ENCODE assay signal across 8 mouse cellular contexts in genomic region chr10:123195961-123196834, GRCm38 (mm10). TPM values are rescaled to one million over a fixed set of nuclear protein-coding genes. Genes with fewer than 3 reads are reported as not detected.
DNase-seq lines count a peak whose midpoint lies in the region; ATAC-seq and TF ChIP-seq lines count a peak whose summit lies in the region.

No protein-coding gene starts in this region.

- TF ChIP-seq POLR2A in heart, adult 2 months (IDR thresholded peaks at IDR 0.05; ENCODE audit: insufficient read depth, low read depth, low read length) = no peak
- TF ChIP-seq POLR2A in myocyte (IDR thresholded peaks at IDR 0.05; ENCODE audit: insufficient read length, low read depth) = no peak

- H3K36me3 ChIP-seq in heart, adult 2 months (ENCODE audit: control insufficient read depth, insufficient read depth, low read length) = peaks cover 11% of the 10 kb centered on the region
- peaks cover 37% of the 10 kb centered on the region for H3K36me3 ChIP-seq in erythroblast, embryonic 14.5 days (ENCODE audit: control insufficient read depth)
- no peaks in the 10 kb centered on the region for H3K36me3 ChIP-seq in hindbrain, embryonic 15.5 days
- H3K36me3 ChIP-seq in liver, embryonic 11.5 days (ENCODE audit: control insufficient read depth, insufficient read depth, low read length) = no peaks in the 10 kb centered on the region
- H3K36me3 ChIP-seq in myocyte (ENCODE audit: control insufficient read depth, insufficient read depth) = no peaks in the 10 kb centered on the region

- H3K27me3 ChIP-seq in heart, adult 2 months (ENCODE audit: control insufficient read depth, insufficient read depth, low read length) = no peaks in the 10 kb centered on the region
- no peaks in the 10 kb centered on the region for H3K27me3 ChIP-seq in erythroblast, embryonic 14.5 days (ENCODE audit: control insufficient read depth)
- H3K27me3 ChIP-seq in hindbrain, embryonic 15.5 days = no peaks in the 10 kb centered on the region
- H3K27me3 ChIP-seq in liver, embryonic 11.5 days (replicated peaks; ENCODE audit: control insufficient read depth, insufficient read depth, low read length) = no peaks in the 10 kb centered on the region
- H3K27me3 ChIP-seq in myocyte (ENCODE audit: control insufficient read depth, insufficient read depth, insufficient read length) = no peaks in the 10 kb centered on the region

- intact Hi-C loops in heart, adult 2 months (cut with DNase I) = no loop called here

- ATAC-seq in activated CD4-positive, CD25-positive, alpha-beta regulatory T cell, adult 4 months = peak; percentile 61
- peak; percentile 76 for ATAC-seq in hindbrain, embryonic 15.5 days (ENCODE audit: low FRiP score, low read depth)
- peak; percentile 74 for ATAC-seq in liver, embryonic 11.5 days (replicated peaks; ENCODE audit: low FRiP score)

- H3K4me3 ChIP-seq in heart, adult 2 months = peak overlapping the region; percentile 56
- peak overlapping the region; percentile 88 for H3K4me3 ChIP-seq in erythroblast, embryonic 14.5 days (replicated peaks)
- H3K4me3 ChIP-seq in hindbrain, embryonic 15.5 days = peak overlapping the region; percentile 97
- H3K4me3 ChIP-seq in liver, embryonic 11.5 days (ENCODE audit: low read depth, low read length) = peak overlapping the region; percentile 97
- peak overlapping the region; percentile 57 for H3K4me3 ChIP-seq in myocyte

- no peak for DNase-seq in heart, adult 2 months
- no peak for DNase-seq in heart, adult 11 months
- peak; percentile 48 for DNase-seq in liver, embryonic 11.5 days (ENCODE audit: low spot score)
- peak; percentile 53 to 71 for DNase-seq in thymus, adult 18-20 months

- peaks cover 2% of the 10 kb centered on the region for H3K79me2 ChIP-seq in heart, adult 2 months (replicated peaks; ENCODE audit: control insufficient read depth, insufficient read depth, low read length)
- peaks cover 51% of the 10 kb centered on the region for H3K79me2 ChIP-seq in myocyte (ENCODE audit: control insufficient read depth, insufficient read depth)

- TF ChIP-seq CTCF in heart, adult 2 months (IDR thresholded peaks at IDR 0.05) = no peak

- peak overlapping the region; percentile 73 for H3K4me2 ChIP-seq in hindbrain, embryonic 15.5 days
- peak overlapping the region; percentile 89 for H3K4me2 ChIP-seq in liver, embryonic 11.5 days
- H3K4me2 ChIP-seq in myocyte (ENCODE audit: low read depth) = peak overlapping the region; percentile 84

- H3K4me1 ChIP-seq in heart, adult 2 months (ENCODE audit: control insufficient read depth, insufficient read depth, low read length) = peaks cover 9% of the 10 kb centered on the region
- peaks cover 69% of the 10 kb centered on the region for H3K4me1 ChIP-seq in erythroblast, embryonic 14.5 days (ENCODE audit: control insufficient read depth)
- H3K4me1 ChIP-seq in hindbrain, embryonic 15.5 days (replicated peaks) = peaks cover 18% of the 10 kb centered on the region
- peaks cover 27% of the 10 kb centered on the region for H3K4me1 ChIP-seq in liver, embryonic 11.5 days (replicated peaks; ENCODE audit: control insufficient read depth, insufficient read depth, low read length)

- no peak for TF ChIP-seq EP300 in heart, adult 2 months (IDR thresholded peaks at IDR 0.05; ENCODE audit: insufficient read depth, low read depth, low read length)

- 2% methylated on average over 45 of the region's 66 CpGs for WGBS in heart, adult 2 months
- WGBS in hindbrain, embryonic 15.5 days = under 1% methylated on average over 59 of the region's 66 CpGs
- 1% methylated on average over 61 of the region's 66 CpGs for WGBS in liver, embryonic 11.5 days

- H3ac ChIP-seq in myocyte (ENCODE audit: control insufficient read depth, insufficient read length) = peak overlapping the region; percentile 62

- peaks cover 4% of the 10 kb centered on the region for H3K9me3 ChIP-seq in erythroblast, embryonic 14.5 days (ENCODE audit: control insufficient read depth, low read length)
- H3K9me3 ChIP-seq in hindbrain, embryonic 15.5 days = no peaks in the 10 kb centered on the region
- H3K9me3 ChIP-seq in liver, embryonic 11.5 days (ENCODE audit: control insufficient read depth, low read length) = no peaks in the 10 kb centered on the region

- peak overlapping the region; percentile 82 for H3K9ac ChIP-seq in heart, adult 2 months (ENCODE audit: low read depth, low read length)
- H3K9ac ChIP-seq in hindbrain, embryonic 15.5 days = peak overlapping the region; percentile 97
- peak overlapping the region; percentile 96 for H3K9ac ChIP-seq in liver, embryonic 11.5 days (ENCODE audit: low read depth, low read length)

- peak overlapping the region; percentile 87 for H3K27ac ChIP-seq in heart, adult 2 months
- peak overlapping the region; percentile 98 for H3K27ac ChIP-seq in hindbrain, embryonic 15.5 days (replicated peaks)
- peak overlapping the region; percentile 93 for H3K27ac ChIP-seq in liver, embryonic 11.5 days (ENCODE audit: low read depth, low read length)

TF ChIP-seq in myocyte, 11 proteins besides CTCF, POLR2A, EP300 and RAD21:
- TF ChIP-seq MAX (IDR thresholded peaks at IDR 0.05; ENCODE audit: low read depth) = no peak
- TF ChIP-seq USF1 (IDR thresholded peaks at IDR 0.05; ENCODE audit: low read depth) = peak; percentile 85
- TF ChIP-seq TCF12 (IDR thresholded peaks at IDR 0.05; ENCODE audit: insufficient read depth, poor library complexity, severe bottlenecking) = no peak
- no peak for TF ChIP-seq REST (IDR thresholded peaks at IDR 0.05; ENCODE audit: insufficient read depth, insufficient read length)
- TF ChIP-seq MYOD1 (IDR thresholded peaks at IDR 0.05; ENCODE audit: control insufficient read depth in 1 of 3, insufficient read length in 2 of 3, low read depth in 2 of 3) = peak in 2 of 3 experiments; percentile 25 to 68
- no peak for TF ChIP-seq TCF3 (IDR thresholded peaks at IDR 0.05; ENCODE audit: insufficient read length, low read depth)
- TF ChIP-seq MYOG (IDR thresholded peaks at IDR 0.05; ENCODE audit: control insufficient read depth in 1 of 3, insufficient read depth in 1 of 3, insufficient read length in 2 of 3, low read depth in 2 of 3) = peak in 2 of 3 experiments; percentile 33 to 69
- TF ChIP-seq POLR2AphosphoS2 (IDR thresholded peaks at IDR 0.05; ENCODE audit: insufficient read length, low read depth) = no peak
- no peak for TF ChIP-seq CEBPB (IDR thresholded peaks at IDR 0.05; ENCODE audit: insufficient read depth, poor library complexity, severe bottlenecking)
- no peak for TF ChIP-seq E2F4 (IDR thresholded peaks at IDR 0.05; ENCODE audit: insufficient read depth)
- TF ChIP-seq SRF (IDR thresholded peaks at IDR 0.05; ENCODE audit: control insufficient read depth, insufficient read length, low read depth) = no peak

RNA-seq across cellular contexts. Expression of gene Usp15, which starts 0.6 kb away (rescaled TPM):
- 100 to 1,000 TPM in 1 of 2 experiments, 10 to 100 TPM in 1; 86.4 to 103 TPM for total RNA-seq in heart, adult 2 months (2021)
- 14.5 and 29.3 TPM in 2 replicates for polyA plus RNA-seq in heart, adult 2 months (2012; rRNA removed)
- 100 to 1,000 TPM; 114 to 147 TPM for polyA plus RNA-seq in activated CD4-positive, CD25-positive, alpha-beta regulatory T cell, adult 4 months (2017; shearing (Covaris generic))
- 0.84 and 1.4 TPM in 2 replicates for polyA plus RNA-seq in erythroblast, embryonic 14.5 days (2012)
- 66.3 and 68.4 TPM in 2 replicates for polyA plus RNA-seq in hindbrain, embryonic 15.5 days (2015; fragmentation: Nextera tagmentation; extraction: Ambion mirVana)
- polyA plus RNA-seq in liver, embryonic 11.5 days (2014; fragmentation: Nextera tagmentation; extraction: Ambion mirVana) = 139 and 159 TPM in 2 replicates
- polyA plus RNA-seq in myocyte (2012; fragmentation: generic; extraction: Trizol) = 18.7 TPM

Comparison
In these comparisons a context has a peak if more than half of its experiments do, and no peak if none do; other contexts are left out.
1. DNase-seq: peak in liver, embryonic 11.5 days (single experiment) and thymus, adult 18-20 months (2 of 2); none in heart, adult 2 months (0 of 2) and heart, adult 11 months (single experiment).
2. Peak in every context shown above with its lines, with median percentiles within 50 percentile points of each other: H3K27ac ChIP-seq, H3K4me3 ChIP-seq, H3K9ac ChIP-seq, ATAC-seq and H3K4me2 ChIP-seq.